Mouse (Mus musculus): ENCODE data around the gene En2. TPM values are rescaled to one million over a fixed set of nuclear protein-coding genes. Genes with fewer than 3 reads are reported as not detected.

Gene En2
- not detected for total RNA-seq (2023)

GRCm38 (mm10) chr5:28165358-28166255, at the start of gene En2:
En2 (plus strand) TSS chr5:28165694.

Other genes starting within 250 kb of the En2 start
- 10 to 100 TPM; 48.8 to 65.2 TPM for gene Insig1, start 94.3 kb upstream of the En2 start, total RNA-seq (2023)
- not detected for gene Cnpy1, start 80.1 kb downstream of the En2 start, total RNA-seq (2023)
- gene Rbm33, start 151.4 kb downstream of the En2 start, total RNA-seq (2023) = 10 to 100 TPM; 78.6 to 80.5 TPM

Data from neutrophil, adult 59 days (primary cell).